Mouse (Mus musculus) neural tube, embryonic 13.5 days (tissue): ENCODE results near the gene Kif28. TPM values are rescaled to one million over a fixed set of nuclear protein-coding genes. Genes with fewer than 3 reads are reported as not detected.

Experiments
- polyA plus RNA-seq: library from polyadenylated mRNA; unstranded; fragments of >200 nt; fragmentation: Nextera tagmentation; extraction: Ambion mirVana; gene quantifications from 2 replicates; pipeline ENCODE4 v1.2.1, GENCODE M21; 2015

The Kif28 gene
- polyA plus RNA-seq, 1 experiment from 2014 or later: not detected

Other genes with a start within 250 kb of the Kif28 start
- gene Smyd3, start 227.2 kb downstream of the Kif28 start, polyA plus RNA-seq: 19.7 and 19.8 TPM in 2 replicates
- gene Tfb2m, start 199.0 kb downstream of the Kif28 start, polyA plus RNA-seq: 33.9 and 35.5 TPM in 2 replicates
- gene Cnst, start 198.9 kb downstream of the Kif28 start, polyA plus RNA-seq: 32.9 and 37.7 TPM in 2 replicates
- 156 and 157 TPM in 2 replicates for gene Sccpdh, start 77.1 kb downstream of the Kif28 start, polyA plus RNA-seq
- not detected in 2 replicates for gene Gm10518, start 58.1 kb upstream of the Kif28 start, polyA plus RNA-seq
- 17.5 and 18.1 TPM in 2 replicates for gene Ahctf1, start 58.4 kb upstream of the Kif28 start, polyA plus RNA-seq
- gene Cdc42bpa, start 215.2 kb upstream of the Kif28 start, polyA plus RNA-seq: 20.3 and 21.3 TPM in 2 replicates